Mouse (Mus musculus) right cerebral cortex, postnatal 36 days (tissue): ENCODE measurements around the gene A830018L16Rik.

Experiments
- DNase-seq, 2 experiments: peaks; one replicate each; pipeline ENCODE4 v3.0.0; 2022; ENCODE audit warnings: low spot score in 2 of 2, mixed read lengths in 1 of 2

The A830018L16Rik gene

GRCm38 (mm10) chr1:11652773-11653172, 238.9 kb downstream of the A830018L16Rik start:
- DNase-seq: no peak

GRCm38 (mm10) chr1:11657341-11658060, 243.6 kb downstream of the A830018L16Rik start:
- peak in 1 of 2 experiments; percentile 14 for DNase-seq

- DNase-seq: no peak
Observed at GRCm38 (mm10) chr1:11658061-11658625, 244.2 kb downstream of the A830018L16Rik start.

DNA sequence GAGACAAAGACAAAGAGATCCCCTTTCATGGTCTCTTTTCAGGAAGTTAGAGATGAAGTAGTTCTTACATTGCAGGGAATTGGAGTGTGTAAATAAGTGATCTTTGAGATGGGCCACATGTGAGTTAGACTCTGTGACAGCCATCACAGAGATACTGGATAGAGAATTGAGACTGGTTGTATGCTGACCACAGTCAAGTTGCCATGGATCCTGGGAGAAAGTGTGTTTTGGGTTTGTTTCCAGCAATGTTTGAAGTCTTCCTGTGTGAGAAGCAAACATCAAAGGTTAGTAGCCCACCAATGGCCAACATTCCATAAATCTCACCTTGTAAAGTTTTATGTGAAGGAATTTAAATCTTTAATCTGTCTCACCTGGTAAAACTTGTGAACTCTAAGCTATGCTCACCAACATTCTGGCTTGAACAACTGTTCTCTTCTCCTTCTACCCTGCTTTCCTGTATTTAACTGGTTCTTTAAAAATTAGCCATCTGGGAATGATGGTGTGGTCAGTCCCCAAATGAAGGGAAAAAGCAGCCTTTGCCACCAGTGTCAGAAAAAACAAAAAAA, 330.9 kb downstream of the A830018L16Rik start:
- DNase-seq: no peak

DNA sequence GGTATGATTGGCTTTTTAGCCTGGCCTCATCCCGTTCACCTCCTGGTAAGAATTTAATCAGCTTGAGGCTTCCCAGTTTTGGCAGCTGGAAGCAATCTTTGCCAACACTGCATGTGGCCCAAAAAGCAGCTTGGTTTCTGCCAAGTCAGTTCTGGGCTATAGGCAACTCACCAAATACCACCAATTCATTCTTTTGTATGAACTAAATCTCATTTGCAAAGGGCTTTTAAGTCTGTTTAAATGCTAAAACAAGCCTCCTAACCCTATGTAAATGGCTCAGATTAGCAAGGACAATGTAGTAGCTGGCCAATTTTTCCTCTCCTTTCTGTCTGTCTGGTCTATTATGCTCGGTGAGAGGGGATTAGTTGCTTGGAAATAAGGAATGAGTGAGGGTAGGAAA, 334.5 kb downstream of the A830018L16Rik start:
- DNase-seq: no peak

DNA sequence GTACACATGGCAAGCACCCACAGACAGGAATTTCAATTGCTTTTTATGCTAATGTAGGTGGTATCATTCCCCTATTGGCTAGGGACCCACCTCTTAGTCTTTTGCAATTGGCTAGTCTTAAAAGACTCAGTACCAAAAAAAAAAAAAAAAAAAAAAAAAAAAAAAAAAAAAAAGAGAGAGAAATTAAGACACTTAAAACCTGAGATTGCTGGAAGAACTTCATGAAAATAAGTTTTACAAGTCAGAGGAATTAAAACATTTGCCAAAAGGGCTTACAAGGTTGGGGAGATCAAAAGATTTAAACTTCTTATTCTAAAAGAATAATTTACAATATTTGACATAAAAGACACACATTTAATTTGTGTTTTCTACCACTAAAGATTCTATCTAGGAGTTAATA, 336.2 kb downstream of the A830018L16Rik start:
- no peak for DNase-seq

DNA sequence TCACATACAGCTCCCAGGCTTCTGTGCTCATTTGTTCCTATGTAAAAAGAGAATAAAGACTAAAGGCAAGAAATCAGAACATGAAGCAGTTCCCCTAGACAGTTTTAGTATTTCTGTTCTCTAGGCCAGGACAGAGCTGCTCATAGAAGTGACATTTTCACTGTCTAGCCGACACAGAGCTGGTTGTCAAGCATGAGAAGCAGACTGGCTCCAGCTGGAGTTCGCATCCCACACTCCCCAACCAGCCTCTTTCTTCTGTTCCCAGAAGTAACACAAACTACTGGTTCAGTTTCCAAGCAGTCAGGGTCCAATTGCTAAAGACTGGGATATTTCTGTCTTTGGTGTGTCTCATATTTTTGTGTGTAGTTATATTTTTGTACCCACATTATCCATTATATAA, 336.7 kb downstream of the A830018L16Rik start:
- DNase-seq: peak in 1 of 2 experiments; percentile 5

DNA sequence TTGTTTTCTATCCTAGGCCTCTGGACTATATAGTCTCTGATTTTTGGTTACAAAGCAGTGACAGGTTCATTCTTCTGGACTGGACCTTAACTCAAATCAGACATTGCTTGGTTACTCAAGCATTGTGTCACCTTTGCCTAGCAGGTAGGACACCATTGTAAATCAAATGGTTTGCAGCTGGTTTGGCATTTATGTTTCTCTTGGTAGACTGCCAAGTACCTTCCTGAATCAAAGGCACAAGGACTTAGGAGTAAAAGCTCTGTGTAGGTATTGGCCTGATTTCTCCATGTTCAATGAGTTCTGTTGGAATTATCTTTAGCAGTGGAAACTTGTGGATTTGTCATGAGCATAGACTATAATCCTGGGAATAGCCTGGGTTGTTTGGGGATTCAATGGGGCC, 338.1 kb downstream of the A830018L16Rik start:
- no peak for DNase-seq

DNA sequence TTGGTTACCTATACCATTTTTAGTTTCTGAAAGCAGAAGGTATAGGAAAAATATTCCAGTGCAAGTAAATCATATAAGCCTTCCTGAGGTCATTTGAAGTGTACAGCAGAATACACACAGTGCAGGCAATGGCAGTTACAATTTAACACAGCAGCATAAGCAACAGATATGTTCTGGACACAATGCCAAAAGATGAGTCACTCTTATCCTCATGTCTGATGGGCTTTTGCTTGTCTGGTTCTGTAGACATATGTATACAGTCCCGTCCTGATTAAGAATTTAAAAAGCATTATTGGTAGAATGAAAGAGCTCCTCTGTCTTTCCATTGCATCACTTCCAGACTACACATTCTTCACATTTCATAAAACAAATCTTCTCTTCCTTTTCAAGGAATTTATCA, 374.4 kb downstream of the A830018L16Rik start:
- DNase-seq: no peak

DNA sequence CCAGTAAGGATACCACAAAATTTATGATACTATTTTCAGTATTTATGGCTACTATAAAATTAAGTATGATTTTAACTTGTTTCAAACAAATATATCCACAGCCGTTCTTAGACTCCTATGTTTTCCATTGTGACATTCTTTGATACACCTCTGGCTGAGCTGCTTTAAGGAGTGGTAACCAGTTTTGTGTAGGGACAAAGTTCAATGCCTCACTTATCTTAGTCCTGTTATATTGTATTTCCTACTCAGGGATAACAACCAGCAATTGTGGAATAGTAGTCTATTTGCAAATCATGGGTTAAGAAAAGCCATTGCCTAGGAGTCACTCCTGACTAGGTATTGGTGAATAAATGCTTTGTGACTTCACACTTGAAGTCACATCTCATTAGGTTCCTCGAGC, 378.9 kb downstream of the A830018L16Rik start:
- no peak for DNase-seq

- DNase-seq: peak in 1 of 2 experiments; percentile 3
Observed at GRCm38 (mm10) chr1:11795666-11796065, 381.8 kb downstream of the A830018L16Rik start.

DNA sequence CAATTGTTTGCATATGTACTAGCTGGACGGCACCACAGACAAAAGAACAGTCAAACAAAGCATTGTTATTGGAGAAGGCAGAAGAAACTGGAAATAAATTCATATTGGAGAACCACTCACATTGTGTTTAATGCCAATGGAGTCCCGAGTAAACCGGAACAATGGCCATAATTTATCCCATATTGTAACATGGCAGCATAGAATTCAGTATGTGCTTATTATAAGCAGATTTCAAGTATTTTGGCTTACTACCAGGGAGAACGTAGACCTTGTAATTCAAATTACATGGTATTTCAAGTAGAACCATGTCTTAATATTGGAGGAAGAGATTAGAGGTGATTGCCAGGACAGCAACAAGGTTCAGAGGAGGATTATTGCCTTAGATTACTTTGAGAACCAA, 458.9 kb downstream of the A830018L16Rik start:
- no peak for DNase-seq

GRCm38 (mm10) chr1:11873573-11873972, 459.7 kb downstream of the A830018L16Rik start:
- DNase-seq: no peak

- DNase-seq: no peak
Observed at GRCm38 (mm10) chr1:11881706-11882105, 467.8 kb downstream of the A830018L16Rik start.

- no peak for DNase-seq
Observed at GRCm38 (mm10) chr1:11895715-11896114, 481.8 kb downstream of the A830018L16Rik start.

GRCm38 (mm10) chr1:11915873-11916272, 502.0 kb downstream of the A830018L16Rik start:
- DNase-seq: no peak

GRCm38 (mm10) chr1:11936984-11937383, 523.1 kb downstream of the A830018L16Rik start:
- DNase-seq: peak in 1 of 2 experiments; percentile 3

DNA sequence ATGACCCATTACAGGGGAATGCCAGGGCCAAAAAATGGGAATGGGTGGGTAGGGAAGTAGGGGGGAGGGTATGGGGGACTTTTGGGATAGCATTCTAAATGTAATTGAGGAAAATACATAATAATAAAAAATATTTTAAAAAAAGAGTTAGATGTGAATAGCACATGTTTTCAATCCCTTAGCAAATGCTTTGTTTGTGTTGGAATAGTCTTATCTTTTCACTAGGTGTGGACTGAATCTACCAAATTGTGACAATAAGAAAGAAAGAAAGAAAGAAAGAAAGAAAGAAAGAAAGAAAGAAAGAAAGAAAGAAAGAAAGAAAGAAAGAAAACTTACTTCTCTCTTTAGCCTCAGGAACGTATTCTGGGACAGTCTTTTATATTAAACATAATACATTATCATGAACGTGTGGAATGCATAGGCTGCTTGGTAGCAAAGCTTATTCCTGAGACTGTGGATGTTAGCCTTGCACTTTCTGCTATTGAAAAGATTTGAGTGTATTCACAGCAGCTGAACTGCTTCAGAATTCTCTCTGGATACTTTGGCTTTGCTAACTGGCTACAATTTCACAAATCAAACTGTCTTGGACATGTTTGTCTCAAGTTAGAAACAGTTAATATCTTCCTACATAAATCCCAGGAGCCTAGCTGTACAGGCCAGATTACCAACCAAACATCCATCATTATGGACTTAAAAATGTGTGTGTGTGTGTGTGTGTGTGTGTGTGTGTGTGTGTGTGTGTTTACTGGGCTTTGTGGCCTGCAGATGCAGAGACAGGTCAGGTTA, 545.7 kb downstream of the A830018L16Rik start:
- no peak for DNase-seq

DNA sequence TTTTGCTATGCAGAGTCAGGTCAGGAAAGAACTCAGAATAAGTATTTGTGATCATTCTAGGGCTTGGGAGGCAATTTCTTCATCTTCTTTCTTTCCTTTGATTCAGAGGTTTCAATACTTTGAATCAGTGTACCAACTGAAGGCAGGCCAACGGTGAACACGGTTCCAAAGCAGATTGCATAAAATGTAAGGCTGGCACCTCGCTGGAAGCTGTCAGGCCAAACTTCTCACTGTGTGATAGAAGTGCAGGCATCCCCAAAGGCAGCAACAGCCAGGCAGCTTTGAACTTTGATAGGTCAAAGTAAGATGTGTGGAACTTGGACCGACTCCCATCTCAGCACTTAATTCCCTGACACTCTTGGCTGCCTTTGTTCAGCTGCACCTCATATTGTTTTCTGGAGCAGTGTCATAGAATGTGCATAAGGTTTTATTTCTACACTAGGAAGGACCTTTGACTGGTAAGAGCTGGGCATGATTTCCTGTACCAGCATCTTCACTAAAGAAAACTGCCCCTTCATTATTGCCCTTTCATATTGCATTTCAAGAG, 568.8 kb downstream of the A830018L16Rik start:
- DNase-seq: no peak

DNA sequence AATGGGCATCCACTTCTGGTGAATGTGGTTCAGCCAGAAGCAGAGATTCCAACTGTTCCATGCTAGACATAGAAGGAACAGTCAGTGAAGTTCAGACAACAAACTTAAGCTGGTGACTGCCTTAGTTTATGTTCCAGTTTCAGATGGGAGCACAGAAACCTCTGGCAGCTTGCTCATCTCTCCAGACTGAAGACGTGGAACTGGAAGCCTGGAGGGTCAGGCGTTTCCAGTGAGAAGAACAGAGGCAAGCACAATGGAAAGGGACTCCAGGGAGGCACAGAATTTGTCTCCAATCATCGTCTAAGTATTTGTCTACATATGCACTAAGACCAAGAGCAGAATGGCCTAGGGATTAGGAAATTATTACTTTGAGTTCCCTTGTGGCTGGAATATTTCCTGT, 576.1 kb downstream of the A830018L16Rik start:
- DNase-seq: no peak

- no peak for DNase-seq
Observed at GRCm38 (mm10) chr1:11996297-11996878, 582.5 kb downstream of the A830018L16Rik start.

- DNase-seq: no peak
Observed at GRCm38 (mm10) chr1:11997574-11997973, 583.7 kb downstream of the A830018L16Rik start.
